Mouse (Mus musculus): Measurements from ENCODE around the gene 1810010H24Rik.
"Not testable (repeated sequence)": the region's sequence is repeated elsewhere in the genome, so short reads cannot be mapped to it uniquely, and the experiment has no call there.

Gene 1810010H24Rik

DNA sequence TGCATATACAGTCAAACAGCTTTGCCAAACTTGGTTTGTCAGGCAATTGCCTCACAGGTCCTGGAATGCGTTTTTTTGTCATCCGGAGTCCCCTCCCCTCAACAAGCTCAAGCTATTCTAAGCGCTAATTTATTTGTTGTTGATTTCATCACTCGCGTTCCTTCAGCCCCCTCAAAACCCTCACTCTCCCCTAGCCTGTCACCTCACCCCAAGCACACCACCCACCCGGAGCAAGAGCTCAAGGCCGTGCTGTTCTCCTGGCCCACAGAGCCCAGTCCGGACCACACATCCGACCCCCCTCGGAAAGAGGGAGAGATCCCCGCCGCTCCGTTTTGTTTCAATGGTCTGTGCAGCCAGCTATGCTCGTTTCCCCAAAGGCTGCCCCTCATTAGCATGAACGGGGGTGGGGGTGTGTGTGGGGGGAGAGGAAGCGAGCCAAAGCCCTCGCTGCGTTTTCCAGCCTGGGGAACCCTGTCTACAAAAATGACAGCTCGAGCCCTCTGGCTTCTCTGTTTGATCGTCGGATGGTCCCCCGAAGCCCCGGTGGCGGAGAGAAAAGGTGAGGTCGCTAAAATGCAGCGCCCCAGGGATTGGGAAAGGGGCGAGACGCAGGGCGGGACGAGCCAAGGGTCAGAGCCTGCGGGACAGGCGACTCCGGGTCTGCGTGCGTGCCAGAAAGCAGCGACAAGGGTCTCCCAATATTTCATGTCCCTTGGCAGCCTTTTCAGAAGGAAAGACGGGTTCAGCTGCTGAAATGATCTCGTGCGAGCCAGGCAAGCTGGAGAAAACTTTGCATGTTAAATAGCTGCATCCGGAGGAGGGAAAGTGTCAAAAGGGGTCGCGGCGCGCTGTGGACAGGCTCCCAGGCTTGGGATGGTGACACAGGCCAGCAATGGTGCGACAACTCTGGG lies at the start of gene 1810010H24Rik:
1810010H24Rik (plus strand) TSS at position 271 of the 911 bp plus-strand sequence.
- DNase-seq, result peak; percentile 61

DNA sequence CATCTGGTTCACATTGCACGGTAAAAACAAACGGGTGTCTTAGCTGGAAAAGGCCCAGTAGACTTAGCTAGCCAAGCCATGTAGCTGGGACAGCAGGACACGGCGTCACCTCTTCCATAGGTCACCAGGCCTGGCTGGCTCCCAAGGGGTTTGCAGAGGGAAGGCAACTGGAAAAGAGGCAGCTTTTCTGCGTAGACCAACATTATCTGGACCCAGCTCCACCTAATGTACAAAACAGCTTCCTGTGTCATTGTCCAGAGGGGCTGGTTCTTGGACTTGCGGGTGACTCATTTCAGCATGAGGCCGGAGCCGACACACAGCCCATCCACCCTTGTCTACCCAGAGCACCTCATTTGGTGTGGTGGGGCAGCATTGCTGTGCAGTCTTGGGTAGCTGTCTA lies 49.3 kb upstream of the 1810010H24Rik start:
- DNase-seq, result no peak

DNA sequence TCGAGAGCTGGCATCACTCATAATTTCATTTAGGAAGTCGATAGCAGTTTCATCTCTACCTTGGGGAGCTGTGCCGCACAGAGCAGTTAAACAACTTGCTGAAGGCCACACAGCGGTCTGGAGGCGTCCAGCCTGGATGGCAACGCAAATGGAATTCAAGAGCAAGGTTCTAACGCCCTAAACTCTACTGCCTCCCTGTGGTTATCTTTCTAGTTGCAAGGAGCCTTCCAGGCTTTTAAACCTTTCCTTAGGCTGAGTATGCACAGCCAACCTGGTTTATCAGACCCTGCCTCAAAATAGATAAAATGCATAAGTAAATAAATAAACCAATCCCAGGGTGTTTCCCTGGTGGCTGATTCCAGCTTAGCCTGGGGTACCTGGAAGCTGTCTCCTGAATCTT lies 45.0 kb upstream of the 1810010H24Rik start:
- DNase-seq, result peak; percentile 39

DNA sequence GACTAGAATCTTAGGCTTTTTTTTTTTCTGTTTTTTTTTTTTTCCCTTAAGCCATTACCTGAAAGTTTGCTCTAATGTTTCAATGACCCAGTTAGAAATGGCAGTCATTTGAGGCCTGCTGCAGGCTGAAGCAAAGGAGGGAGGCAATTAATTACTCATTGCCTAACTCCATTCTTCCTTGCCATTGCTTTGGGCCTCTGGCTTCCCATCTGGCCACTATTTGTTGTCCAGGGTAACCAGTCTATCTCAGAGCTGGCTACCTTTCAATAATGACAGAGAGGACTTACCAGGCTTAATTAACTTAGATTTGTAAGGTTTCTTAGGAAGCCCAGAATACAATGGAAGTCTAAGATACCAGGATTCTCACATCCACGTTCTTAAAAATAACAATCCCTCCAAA lies 43.7 kb upstream of the 1810010H24Rik start:
- DNase-seq, result no peak

DNA sequence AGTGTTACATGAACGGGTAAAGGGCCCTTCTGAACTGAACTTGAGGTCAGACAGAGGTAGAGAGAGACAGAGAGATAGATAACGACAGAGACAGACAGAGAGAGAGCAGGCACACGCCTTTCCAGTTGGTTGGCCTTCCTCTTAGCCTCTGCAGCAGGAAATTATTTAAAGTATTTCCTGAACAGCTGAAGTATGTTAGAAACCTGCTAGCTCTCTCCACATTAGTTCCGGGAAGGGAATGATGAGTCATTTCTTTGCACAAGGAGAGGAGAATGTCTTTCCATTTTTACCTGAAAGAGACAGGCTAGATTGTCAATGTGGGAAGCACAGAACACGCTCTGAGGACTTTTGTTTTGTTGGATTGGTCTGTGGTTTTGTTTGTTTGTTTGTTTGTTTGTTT lies 43.1 kb upstream of the 1810010H24Rik start:
- no peak for DNase-seq

DNA sequence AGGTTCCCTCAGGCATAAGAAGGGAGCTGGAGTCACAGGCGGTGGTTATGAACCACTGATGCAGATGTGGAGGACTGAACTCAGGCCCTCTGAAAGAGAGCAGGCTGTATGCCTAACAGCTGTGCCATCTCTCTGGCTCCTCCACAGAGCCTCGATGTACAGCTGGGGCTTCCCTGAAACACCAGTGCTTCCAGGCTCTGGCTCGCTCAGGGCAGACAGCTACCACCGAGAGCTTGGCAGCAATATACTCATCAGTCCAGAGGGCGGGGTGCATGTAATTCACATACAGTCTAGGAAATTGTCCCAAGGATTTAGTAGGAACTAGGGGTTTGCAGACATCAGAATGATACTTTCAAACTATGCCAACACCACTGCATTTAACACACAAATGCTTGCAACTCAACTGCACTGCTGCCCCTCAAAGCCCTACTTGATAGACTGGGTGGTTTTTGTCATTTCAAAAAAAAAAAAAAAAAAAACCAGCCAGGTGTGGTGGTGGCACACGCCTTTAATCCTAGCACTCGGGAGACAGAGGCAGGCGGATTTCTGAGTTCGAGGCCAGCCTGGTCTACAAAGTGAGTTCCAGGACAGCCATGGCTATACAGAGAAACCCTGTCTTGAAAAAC lies 39.4 kb upstream of the 1810010H24Rik start:
- not testable (repeated sequence) for DNase-seq

DNA sequence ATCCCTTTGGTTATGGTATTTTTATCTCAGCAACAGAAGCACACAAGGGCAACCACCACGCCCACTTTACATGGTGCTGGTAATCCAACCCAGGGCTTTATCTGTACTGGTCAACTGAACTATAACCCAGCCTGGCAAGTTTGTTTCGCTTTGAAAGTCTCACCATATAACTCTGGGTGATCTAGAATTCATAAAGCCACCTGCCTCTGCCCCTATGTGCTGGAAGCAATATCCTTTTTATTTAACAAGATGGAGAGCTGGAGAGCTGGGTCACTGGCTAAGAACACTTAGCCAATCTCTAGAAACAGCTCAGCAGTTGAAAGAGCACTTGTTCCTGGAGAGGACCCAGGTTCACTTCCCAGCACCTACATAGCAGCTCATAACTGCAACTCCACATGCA lies 38.1 kb upstream of the 1810010H24Rik start:
- no peak for DNase-seq

DNA sequence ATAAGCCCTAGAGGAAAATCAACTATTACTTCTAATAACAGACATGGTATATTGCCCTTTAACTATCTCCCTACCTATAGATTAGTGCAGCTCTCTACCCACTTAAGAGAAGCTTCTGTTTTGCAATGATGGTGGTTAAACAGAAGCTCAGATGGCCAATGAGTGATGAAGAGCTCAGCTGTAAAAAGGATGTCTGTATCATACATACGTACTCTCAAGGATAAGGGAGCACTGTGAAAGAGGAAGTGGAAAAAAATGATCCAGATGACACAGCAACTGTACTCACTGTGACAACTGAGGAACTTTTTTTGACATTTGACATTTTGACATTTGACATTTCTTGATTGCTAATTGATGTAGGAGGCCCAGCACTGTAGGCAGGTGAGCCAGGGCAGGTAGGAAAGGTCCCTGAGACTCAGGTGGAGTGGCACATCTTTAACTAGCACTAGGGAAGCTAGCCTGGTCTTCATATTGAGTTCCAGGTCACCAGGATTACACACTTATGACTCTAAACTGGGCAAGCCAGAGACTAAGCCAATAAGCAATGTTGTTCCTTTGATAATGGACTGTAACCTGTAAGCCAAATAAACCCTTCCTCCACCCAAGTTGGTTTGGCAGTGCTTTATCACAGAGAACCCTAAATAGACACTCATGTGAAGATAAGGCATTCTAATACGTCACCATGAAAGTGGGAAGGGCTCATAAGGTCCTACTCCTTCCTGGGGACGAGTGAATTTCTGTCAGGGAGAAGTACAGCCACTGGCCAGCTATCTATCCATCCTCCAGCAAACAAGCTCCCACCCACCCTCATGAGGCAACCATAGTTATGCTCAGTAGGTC lies 31.0 kb upstream of the 1810010H24Rik start:
- DNase-seq, result no peak

DNA sequence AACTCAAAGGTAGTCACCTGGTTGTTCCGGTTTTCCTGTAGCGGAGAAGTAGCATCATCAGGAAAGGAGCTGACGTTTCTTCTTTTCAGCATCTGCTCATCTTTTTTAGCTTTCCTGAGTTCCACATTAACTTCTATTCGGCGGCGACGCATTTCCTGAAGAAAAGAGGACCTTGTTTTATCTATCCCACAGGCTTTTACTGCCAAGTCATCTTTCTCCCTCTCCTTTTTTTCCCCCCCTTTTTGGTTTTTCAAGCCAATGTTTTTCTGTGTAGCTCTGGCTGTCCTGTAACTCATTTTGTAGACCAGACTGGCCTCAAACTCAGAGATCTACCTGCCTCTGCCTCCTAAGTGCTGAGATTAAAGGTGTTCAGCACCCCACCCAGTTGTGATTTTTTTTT lies 29.0 kb upstream of the 1810010H24Rik start:
- not testable (repeated sequence) for DNase-seq

DNA sequence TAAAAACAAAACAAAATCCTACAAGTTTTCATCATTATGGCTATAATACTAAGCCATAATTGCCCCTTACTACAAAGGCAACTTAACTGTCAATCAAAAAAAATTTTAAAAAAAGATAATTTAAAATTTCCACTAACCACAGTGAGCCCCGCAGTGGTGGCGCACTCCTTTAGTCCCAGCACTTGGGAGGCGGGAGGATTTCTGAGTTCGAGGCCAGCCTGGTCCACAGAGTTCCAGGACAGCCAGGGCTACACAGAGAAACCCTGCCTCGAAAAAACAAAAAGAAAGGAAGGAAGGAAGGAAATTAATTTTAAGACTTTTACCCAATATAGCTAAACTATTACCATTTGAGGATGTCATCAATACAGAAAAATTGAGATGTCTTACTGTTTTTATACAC lies 27.5 kb upstream of the 1810010H24Rik start:
- no peak for DNase-seq

DNA sequence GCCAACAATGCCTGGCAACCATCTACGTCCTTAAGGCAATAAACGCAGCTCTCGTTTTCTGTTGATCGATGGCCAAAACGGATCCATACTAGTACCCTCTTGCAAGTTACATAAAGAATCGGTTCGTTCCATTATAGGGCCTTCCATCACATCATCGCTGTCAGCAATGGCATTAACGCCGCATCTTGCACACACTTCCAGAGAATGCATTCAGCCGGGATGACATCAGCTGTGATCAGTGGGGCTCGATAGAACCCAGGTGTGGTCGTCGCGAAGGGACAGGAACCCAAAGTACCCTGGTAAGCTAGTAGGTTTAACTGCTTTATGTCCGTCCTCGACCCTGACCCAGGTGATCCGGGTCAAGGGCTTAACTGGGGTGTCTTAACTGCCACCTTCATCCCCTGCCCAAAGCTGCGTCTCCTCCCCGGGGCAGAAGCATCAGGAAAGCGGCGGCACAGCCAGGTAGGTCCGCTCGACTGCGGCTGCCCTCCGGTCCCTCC lies 26.8 kb upstream of the 1810010H24Rik start:
- peak; percentile 47 for DNase-seq

DNA sequence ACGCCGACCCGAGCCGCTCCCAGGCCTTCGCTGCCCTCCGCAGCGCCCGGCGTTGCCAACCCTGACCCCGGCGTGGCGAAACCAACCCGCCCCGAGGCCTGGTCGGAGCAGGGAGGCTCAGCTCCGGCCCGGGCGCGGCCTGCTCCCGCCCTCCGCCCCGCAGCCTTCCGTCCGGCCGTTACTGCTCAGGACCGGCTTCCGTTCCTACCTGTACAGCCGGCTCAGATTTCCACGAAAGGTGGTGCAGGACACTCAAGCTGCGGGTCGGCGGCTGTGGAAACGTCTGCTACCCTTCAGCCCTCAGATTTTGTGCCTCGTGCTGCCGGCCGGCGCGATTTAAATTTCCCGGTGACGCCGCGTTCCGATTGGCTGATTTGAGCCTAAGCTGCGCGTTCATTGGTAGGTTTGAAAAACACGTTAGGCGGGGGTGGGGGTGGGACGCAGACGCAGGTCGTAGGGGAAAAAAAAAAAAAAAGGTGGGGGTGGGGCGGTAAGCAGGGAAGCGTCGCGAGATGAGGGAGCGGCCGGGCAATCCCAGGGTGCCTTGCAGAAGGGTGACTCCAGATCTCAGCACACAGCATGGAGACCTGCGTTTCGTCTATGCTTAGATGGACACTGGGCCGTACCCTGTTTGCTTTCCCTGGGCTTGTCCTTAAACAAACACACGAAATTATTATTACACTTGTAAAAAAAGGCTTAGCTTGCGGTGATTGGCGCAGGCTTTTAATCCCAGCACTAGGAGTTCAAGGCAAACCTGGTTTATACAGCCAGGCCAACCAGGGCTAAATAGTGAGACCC lies 26.1 kb upstream of the 1810010H24Rik start, which contains the start of gene Kpna2:
Kpna2 (minus strand) TSS at position 391 of the 798 bp plus-strand sequence.
- DNase-seq, result peak; percentile 88

DNA sequence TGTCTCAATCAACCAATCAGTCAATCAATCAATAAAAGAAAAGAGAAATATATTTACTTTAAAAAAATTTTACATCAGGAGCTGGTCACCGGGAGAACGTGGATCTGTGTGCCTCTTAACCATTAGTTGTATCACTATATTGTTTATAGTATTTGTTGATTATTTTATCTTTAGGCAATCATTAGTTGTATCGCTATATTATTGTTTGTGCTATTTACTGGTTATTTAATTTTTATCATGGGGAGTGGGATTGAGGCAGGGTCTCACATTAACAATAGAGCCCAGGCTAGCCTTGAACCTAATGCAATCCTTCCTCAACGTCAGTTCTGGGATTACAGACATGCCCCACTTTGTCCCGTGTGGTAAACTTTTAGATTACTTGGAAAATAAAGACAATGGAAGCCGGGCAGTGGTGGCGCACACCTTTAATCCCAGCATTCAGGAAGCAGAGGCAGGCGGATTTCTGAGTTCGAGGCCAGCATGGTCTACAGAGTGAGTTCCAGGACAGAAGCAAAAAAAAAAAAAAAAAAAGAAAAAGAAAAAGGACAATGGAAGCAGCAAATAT lies 25.4 kb upstream of the 1810010H24Rik start:
- no peak for DNase-seq

DNA sequence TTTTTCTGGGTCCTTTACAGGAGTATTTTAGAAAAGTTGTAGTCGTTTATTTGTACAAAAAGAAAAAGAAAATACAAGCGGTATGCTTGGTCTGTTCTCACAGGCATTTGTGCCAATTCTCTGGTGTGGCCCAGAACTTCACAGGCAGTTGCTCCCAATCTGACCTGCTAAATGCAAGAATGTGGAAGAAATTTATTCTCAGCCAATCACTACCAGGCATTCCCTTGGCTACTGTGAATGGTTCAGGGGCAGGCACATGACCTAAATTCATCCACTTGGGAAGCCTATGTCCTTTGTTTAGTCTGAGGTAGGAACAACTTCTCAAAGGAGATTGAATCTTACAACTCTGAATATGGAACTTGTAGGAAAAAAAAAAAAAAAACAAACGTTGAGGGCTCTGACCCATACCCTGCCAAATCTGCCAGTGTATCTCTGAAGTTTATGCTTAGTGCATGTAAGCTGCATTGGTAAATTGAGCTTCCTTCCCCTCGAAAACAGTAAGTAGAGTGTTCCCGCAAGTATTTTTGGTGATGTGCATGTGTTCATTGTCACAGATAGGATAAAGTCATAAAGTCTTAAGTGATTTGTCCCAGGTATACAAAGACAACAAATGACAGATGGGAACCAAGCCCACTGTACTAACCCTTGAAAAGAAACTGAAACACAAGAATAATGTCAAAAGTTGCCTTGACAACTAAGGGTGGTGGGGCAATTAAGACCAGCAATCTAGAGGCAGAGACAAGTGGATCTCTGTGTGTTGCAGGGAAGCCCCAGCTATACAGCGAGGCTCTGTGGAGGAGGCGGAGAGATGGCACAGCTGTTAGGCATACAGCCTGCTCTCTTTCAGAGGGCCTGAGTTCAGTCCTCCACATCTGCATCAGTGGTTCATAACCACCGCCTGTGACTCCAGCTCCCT lies 23.5 kb upstream of the 1810010H24Rik start:
- DNase-seq, result no peak

DNA sequence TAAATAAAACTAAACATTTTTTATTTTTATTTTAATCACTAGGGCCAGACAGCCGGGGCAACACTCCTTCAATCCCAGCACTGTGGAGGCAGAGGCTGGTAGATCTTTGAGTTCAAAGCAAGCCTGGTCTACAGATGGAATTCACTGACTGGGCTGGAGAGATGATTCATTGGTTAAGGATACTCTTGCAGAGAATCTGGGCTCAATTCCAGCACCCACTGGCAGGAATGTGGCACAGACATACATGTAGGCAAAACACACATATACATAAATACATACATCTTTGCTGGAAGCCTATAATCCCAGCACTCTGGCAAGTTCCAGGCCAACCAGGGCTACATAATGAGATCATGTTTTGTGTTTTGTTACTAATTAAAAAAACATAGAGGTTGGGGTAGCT lies 19.9 kb upstream of the 1810010H24Rik start:
- no peak for DNase-seq

DNA sequence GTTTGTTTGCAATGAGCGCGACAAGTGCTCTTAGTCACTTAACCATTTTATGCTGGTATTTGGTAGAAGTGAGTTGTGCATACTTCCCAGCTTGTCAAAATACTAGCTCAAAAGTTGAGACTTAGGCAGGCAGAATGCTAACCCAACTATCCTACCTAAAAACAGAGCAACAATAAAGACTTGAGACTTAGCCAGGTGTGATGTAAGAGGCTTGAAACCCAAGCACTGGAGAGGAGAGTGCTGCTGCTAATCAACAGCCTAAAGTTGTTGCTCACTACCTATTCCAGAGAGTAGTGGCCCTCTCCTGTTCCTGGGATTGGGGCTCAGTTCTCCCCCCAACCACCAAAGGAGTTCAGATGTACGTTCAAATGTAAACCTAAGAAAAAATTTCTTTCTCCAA lies 15.0 kb upstream of the 1810010H24Rik start:
- no peak for DNase-seq

DNA sequence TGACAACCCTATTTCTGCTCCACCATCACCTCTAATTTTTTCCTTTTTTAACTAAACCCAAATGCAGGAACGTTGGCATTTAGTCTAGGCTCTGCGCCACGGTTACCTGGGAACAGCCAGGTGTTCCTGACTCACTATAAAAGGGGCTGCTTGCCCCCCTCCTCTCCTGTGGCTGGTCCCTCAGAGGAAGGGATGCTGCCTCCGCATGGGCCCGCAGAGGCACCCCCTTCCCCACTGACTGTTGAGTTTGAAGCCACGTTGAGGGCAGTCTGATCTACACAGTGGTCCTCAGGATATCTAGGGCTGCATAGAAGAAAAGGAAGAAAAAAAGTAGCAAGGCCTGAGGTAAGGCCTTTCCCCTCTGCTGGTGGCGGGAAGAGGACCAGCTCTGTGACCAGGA lies 14.3 kb upstream of the 1810010H24Rik start:
- no peak for DNase-seq

DNA sequence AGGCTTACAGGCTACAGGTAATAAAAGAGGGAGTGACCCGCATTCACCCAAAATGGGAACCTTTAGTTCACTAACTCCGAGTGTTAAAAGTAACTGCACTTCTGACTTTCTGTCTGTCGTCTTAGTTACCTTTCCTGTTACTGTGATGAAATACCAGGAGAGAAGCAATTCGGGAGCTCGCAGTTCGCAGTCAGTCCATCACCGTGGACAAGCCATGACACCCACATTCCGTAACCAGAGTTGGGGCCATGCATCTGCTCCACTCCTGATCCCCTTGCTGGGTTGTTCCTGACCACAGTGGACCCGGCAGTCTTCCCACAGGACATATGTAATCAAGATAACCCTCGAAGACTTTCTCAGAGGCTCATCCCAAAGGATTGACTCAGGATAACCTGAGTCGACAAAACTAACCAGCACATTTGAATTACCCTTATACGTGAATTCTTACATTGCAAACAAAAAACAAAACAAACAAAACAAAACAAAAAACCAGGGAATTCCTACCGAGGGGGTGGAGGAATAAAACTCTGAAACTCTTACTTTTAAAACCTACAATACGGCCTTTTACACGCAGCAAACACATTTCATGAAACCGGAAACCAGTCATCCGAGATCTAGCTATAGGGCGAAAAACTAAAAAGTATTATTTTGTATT lies 13.7 kb upstream of the 1810010H24Rik start:
- no peak for DNase-seq

DNA sequence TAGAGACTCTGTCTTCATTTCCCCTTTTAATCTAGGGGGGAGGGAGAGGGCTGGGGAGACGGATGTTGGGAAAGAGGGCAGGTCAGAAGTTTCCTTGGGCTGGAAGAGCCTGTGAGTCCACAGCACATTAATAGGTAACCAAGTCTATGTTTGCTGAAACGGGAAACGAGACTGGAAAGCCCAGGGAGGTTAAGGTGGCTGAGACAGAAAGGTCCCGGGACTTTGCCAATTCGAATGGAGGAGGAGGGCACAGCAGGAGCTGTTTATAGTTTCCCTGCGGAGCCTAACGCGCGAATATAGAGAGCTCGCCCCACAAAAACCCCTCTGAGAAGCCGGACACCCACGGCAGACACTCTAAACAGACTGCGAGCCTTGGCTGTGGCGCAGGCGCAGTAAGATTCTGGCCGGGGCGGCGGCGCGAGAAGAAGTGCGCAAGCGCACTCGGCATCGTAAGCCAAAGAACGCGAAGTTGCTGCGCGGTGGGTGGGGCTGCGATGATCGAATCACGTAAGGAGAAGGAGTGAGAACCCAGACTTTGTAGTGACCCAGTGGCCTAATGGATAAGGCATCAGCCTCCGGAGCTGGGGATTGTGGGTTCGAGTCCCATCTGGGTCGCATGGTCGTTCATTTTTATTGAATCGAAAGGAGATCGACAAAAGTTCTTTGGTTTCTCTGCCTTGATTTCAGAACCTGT lies 13.0 kb upstream of the 1810010H24Rik start:
- DNase-seq, result peak; percentile 98

All from cerebellum, adult 11-12 months (tissue).